Mouse (Mus musculus): Measurements from ENCODE around the gene Kif4. TPM values are rescaled to one million over a fixed set of nuclear protein-coding genes. Genes with fewer than 3 reads are reported as not detected.

Gene Kif4
- total RNA-seq (2017): 42.7 and 50.8 TPM in 2 replicates

GRCm38 (mm10) chrX:100625546-100625801 lies at the start of gene Kif4:
TSS of gene Kif4 (plus strand) at chrX:100625737.
- no peak for ATAC-seq (replicated peaks; ENCODE audit: low read depth, poor library complexity, severe bottlenecking)

- ATAC-seq (replicated peaks; ENCODE audit: low read depth, poor library complexity, severe bottlenecking): no peak
Observed at GRCm38 (mm10) chrX:100594791-100595190, 30.7 kb upstream of the Kif4 start, which contains the start of gene P2ry4. TSS of gene P2ry4 (minus strand) at chrX:100594869.

- no peak for ATAC-seq (replicated peaks; ENCODE audit: low read depth, poor library complexity, severe bottlenecking)
Observed at GRCm38 (mm10) chrX:100597439-100597838, 28.1 kb upstream of the Kif4 start.

GRCm38 (mm10) chrX:100599755-100600154 lies 25.8 kb upstream of the Kif4 start:
- no peak for ATAC-seq (replicated peaks; ENCODE audit: low read depth, poor library complexity, severe bottlenecking)

GRCm38 (mm10) chrX:100605314-100605713 lies 20.2 kb upstream of the Kif4 start, which contains the start of gene Arr3:
TSS of gene Arr3 (plus strand) at chrX:100605497.
- no peak for ATAC-seq (replicated peaks; ENCODE audit: low read depth, poor library complexity, severe bottlenecking)

GRCm38 (mm10) chrX:100618488-100618887 lies 7.0 kb upstream of the Kif4 start:
- ATAC-seq (replicated peaks; ENCODE audit: low read depth, poor library complexity, severe bottlenecking): no peak

- ATAC-seq (replicated peaks; ENCODE audit: low read depth, poor library complexity, severe bottlenecking): no peak
Observed at GRCm38 (mm10) chrX:100621366-100621765, 4.2 kb upstream of the Kif4 start.

GRCm38 (mm10) chrX:100624242-100624641 lies 1.3 kb upstream of the Kif4 start:
- ATAC-seq (replicated peaks; ENCODE audit: low read depth, poor library complexity, severe bottlenecking): no peak

GRCm38 (mm10) chrX:100625146-100625545 lies 391 bp upstream of the Kif4 start:
- no peak for ATAC-seq (replicated peaks; ENCODE audit: low read depth, poor library complexity, severe bottlenecking)

GRCm38 (mm10) chrX:100625802-100626793 lies 561 bp downstream of the Kif4 start, which contains the start of gene Pdzd11:
TSS of gene Pdzd11 (minus strand) at chrX:100626568.
- ATAC-seq (replicated peaks; ENCODE audit: low read depth, poor library complexity, severe bottlenecking): peak; percentile 100

GRCm38 (mm10) chrX:100629076-100629475 lies 3.5 kb downstream of the Kif4 start:
- ATAC-seq (replicated peaks; ENCODE audit: low read depth, poor library complexity, severe bottlenecking): no peak

- ATAC-seq (replicated peaks; ENCODE audit: low read depth, poor library complexity, severe bottlenecking): no peak
Observed at GRCm38 (mm10) chrX:100638477-100638876, 12.9 kb downstream of the Kif4 start.

GRCm38 (mm10) chrX:100652848-100653247 lies 27.3 kb downstream of the Kif4 start:
- no peak for ATAC-seq (replicated peaks; ENCODE audit: low read depth, poor library complexity, severe bottlenecking)

- no peak for ATAC-seq (replicated peaks; ENCODE audit: low read depth, poor library complexity, severe bottlenecking)
Observed at GRCm38 (mm10) chrX:100664825-100665224, 39.3 kb downstream of the Kif4 start.

- no peak for ATAC-seq (replicated peaks; ENCODE audit: low read depth, poor library complexity, severe bottlenecking)
Observed at GRCm38 (mm10) chrX:100678204-100678603, 52.7 kb downstream of the Kif4 start.

- no peak for ATAC-seq (replicated peaks; ENCODE audit: low read depth, poor library complexity, severe bottlenecking)
Observed at GRCm38 (mm10) chrX:100686527-100686926, 61.0 kb downstream of the Kif4 start.

GRCm38 (mm10) chrX:100687360-100688032 lies 62.0 kb downstream of the Kif4 start:
- ATAC-seq (replicated peaks; ENCODE audit: low read depth, poor library complexity, severe bottlenecking): no peak

- ATAC-seq (replicated peaks; ENCODE audit: low read depth, poor library complexity, severe bottlenecking): no peak
Observed at GRCm38 (mm10) chrX:100688033-100688370, 62.5 kb downstream of the Kif4 start.

- ATAC-seq (replicated peaks; ENCODE audit: low read depth, poor library complexity, severe bottlenecking): no peak
Observed at GRCm38 (mm10) chrX:100696776-100697175, 71.2 kb downstream of the Kif4 start.

GRCm38 (mm10) chrX:100708032-100708431 lies 82.5 kb downstream of the Kif4 start:
- ATAC-seq (replicated peaks; ENCODE audit: low read depth, poor library complexity, severe bottlenecking): no peak

- no peak for ATAC-seq (replicated peaks; ENCODE audit: low read depth, poor library complexity, severe bottlenecking)
Observed at GRCm38 (mm10) chrX:100716173-100716572, 90.6 kb downstream of the Kif4 start.
